24 mouse cellular contexts compared by ENCODE assay signal in genomic region chr3:69055871-69056270, GRCm38 (mm10). TPM values are rescaled to one million over a fixed set of nuclear protein-coding genes. Genes with fewer than 3 reads are reported as not detected.
DNase-seq lines count a peak whose midpoint lies in the region; ATAC-seq lines count a peak whose summit lies in the region.
"Had no signal": no experiment of that assay in that cellular context is flagged by ENCODE, and none has a peak within 500 bp of the region (broad histone marks: within the 10 kb centered on the region; RNA-seq: fewer than 3 reads in every experiment).

No protein-coding gene starts in this region.

- H3K4me3 ChIP-seq in heart, embryonic 11.5 days (ENCODE audit: low read depth, low read length) = no peak overlapping the region
- H3K4me3 ChIP-seq in liver, embryonic 13.5 days (replicated peaks) = no peak overlapping the region
- H3K4me3 ChIP-seq in liver, embryonic 16.5 days (ENCODE audit: low read depth, low read length) = no peak overlapping the region
- H3K4me3 ChIP-seq in forebrain, embryonic 11.5 days (ENCODE audit: low read depth, low read length) = no peak overlapping the region
- H3K4me3 ChIP-seq: forebrain, embryonic 13.5 days; hindbrain, embryonic 10.5 days; hindbrain, embryonic 13.5 days; intestine, embryonic 15.5 days had no signal

- H3K36me3 ChIP-seq in heart, embryonic 11.5 days (ENCODE audit: control insufficient read depth, insufficient read depth, low read length) = no peaks in the 10 kb centered on the region
- H3K36me3 ChIP-seq in liver, embryonic 13.5 days = no peaks in the 10 kb centered on the region
- H3K36me3 ChIP-seq in liver, embryonic 16.5 days (ENCODE audit: control insufficient read depth, insufficient read depth) = no peaks in the 10 kb centered on the region
- H3K36me3 ChIP-seq in forebrain, embryonic 11.5 days (ENCODE audit: control insufficient read depth, insufficient read depth, low read length) = no peaks in the 10 kb centered on the region
- H3K36me3 ChIP-seq: hindbrain, embryonic 10.5 days; hindbrain, embryonic 13.5 days; intestine, embryonic 15.5 days had no signal

- DNase-seq in cerebellum, postnatal 14 days = peak; percentile 25 to 49
- no peak for DNase-seq in cerebellum, postnatal 36 days
- no peak for DNase-seq in heart, postnatal 10 days
- no peak for DNase-seq in liver, embryonic 13.5 days
- no peak for DNase-seq in gastrocnemius, postnatal 10 days
- DNase-seq in forebrain, embryonic 11.5 days (ENCODE audit: low spot score) = no peak
- DNase-seq: adrenal gland, adult 8-10 months; adrenal gland, postnatal 25 days; B cell, adult 2 months; cerebellum, adult 18-20 months; cerebellum, adult 9-10 months; gastrocnemius, postnatal 14 days; heart, postnatal 36 days; kidney, adult 11 months had no signal

- H3K27ac ChIP-seq in heart, embryonic 11.5 days (ENCODE audit: low read depth, low read length) = peak overlapping the region; percentile 82
- peak overlapping the region; percentile 99 for H3K27ac ChIP-seq in liver, embryonic 13.5 days
- peak overlapping the region; percentile 100 for H3K27ac ChIP-seq in liver, embryonic 16.5 days (ENCODE audit: low read length)
- H3K27ac ChIP-seq in forebrain, embryonic 11.5 days (ENCODE audit: low read depth, low read length) = no peak overlapping the region
- H3K27ac ChIP-seq: forebrain, embryonic 13.5 days; hindbrain, embryonic 10.5 days; hindbrain, embryonic 13.5 days; intestine, embryonic 15.5 days had no signal

- H3K9ac ChIP-seq in heart, embryonic 11.5 days (ENCODE audit: low read depth, low read length) = no peak overlapping the region
- peak overlapping the region; percentile 69 for H3K9ac ChIP-seq in liver, embryonic 13.5 days
- peak overlapping the region; percentile 66 for H3K9ac ChIP-seq in liver, embryonic 16.5 days (ENCODE audit: low read depth, low read length)
- H3K9ac ChIP-seq in forebrain, embryonic 11.5 days (ENCODE audit: low read length) = no peak overlapping the region
- H3K9ac ChIP-seq: forebrain, embryonic 13.5 days; hindbrain, embryonic 13.5 days; intestine, embryonic 15.5 days had no signal

- intact Hi-C loops in heart, postnatal 10 days (cut with DNase I) = no loop called here

- H3K27me3 ChIP-seq in heart, embryonic 11.5 days (ENCODE audit: control insufficient read depth, insufficient read depth, low read length) = no peaks in the 10 kb centered on the region
- no peaks in the 10 kb centered on the region for H3K27me3 ChIP-seq in liver, embryonic 13.5 days
- H3K27me3 ChIP-seq in liver, embryonic 16.5 days (ENCODE audit: control insufficient read depth, insufficient read depth, low read depth, low read length) = no peaks in the 10 kb centered on the region
- no peaks in the 10 kb centered on the region for H3K27me3 ChIP-seq in forebrain, embryonic 11.5 days (ENCODE audit: control insufficient read depth, insufficient read depth, low read length)
- H3K27me3 ChIP-seq: CH12.LX; forebrain, embryonic 13.5 days; hindbrain, embryonic 13.5 days; intestine, embryonic 15.5 days had no signal

- ATAC-seq in heart, embryonic 11.5 days (replicated peaks; ENCODE audit: insufficient number of reproducible peaks, low FRiP score, low TSS enrichment) = no peak
- ATAC-seq in liver, embryonic 13.5 days (ENCODE audit: low read depth) = no peak
- no peak for ATAC-seq in liver, embryonic 16.5 days (ENCODE audit: low read depth)
- no peak for ATAC-seq in forebrain, embryonic 11.5 days (replicated peaks; ENCODE audit: low FRiP score)
- ATAC-seq: forebrain, embryonic 13.5 days; forebrain, embryonic 16.5 days; hindbrain, embryonic 16.5 days; intestine, embryonic 15.5 days had no signal

- 90% methylated on average over 3 of the region's 3 CpGs for WGBS in heart, embryonic 11.5 days (ENCODE audit: insufficient replicate concordance)
- 72% methylated on average over 3 of the region's 3 CpGs for WGBS in liver, embryonic 13.5 days (ENCODE audit: insufficient replicate concordance)
- 84% methylated on average over 3 of the region's 3 CpGs for WGBS in liver, embryonic 16.5 days (ENCODE audit: insufficient replicate concordance)
- 94% methylated on average over 3 of the region's 3 CpGs for WGBS in forebrain, embryonic 11.5 days

- H3K4me2 ChIP-seq in heart, embryonic 11.5 days = no peak overlapping the region
- peak overlapping the region; percentile 60 for H3K4me2 ChIP-seq in liver, embryonic 13.5 days
- peak overlapping the region; percentile 64 for H3K4me2 ChIP-seq in liver, embryonic 16.5 days (ENCODE audit: low read depth, low read length)
- H3K4me2 ChIP-seq in forebrain, embryonic 11.5 days (ENCODE audit: low read depth, low read length, severe bottlenecking) = no peak overlapping the region
- H3K4me2 ChIP-seq: forebrain, embryonic 13.5 days; hindbrain, embryonic 13.5 days; intestine, embryonic 15.5 days had no signal

- no peaks in the 10 kb centered on the region for H3K9me3 ChIP-seq in heart, embryonic 11.5 days (replicated peaks; ENCODE audit: control insufficient read depth, low read length)
- H3K9me3 ChIP-seq in liver, embryonic 13.5 days (replicated peaks) = no peaks in the 10 kb centered on the region
- H3K9me3 ChIP-seq in liver, embryonic 16.5 days (replicated peaks; ENCODE audit: control insufficient read depth, low read length) = no peaks in the 10 kb centered on the region
- H3K9me3 ChIP-seq in forebrain, embryonic 11.5 days (ENCODE audit: control insufficient read depth, low read length) = no peaks in the 10 kb centered on the region
- H3K9me3 ChIP-seq: forebrain, embryonic 13.5 days; G1E; hindbrain, embryonic 10.5 days; hindbrain, embryonic 13.5 days; intestine, embryonic 15.5 days had no signal

- no peaks in the 10 kb centered on the region for H3K4me1 ChIP-seq in heart, embryonic 11.5 days (ENCODE audit: control insufficient read depth, insufficient read depth, low read length)
- peaks cover 67% of the 10 kb centered on the region for H3K4me1 ChIP-seq in liver, embryonic 13.5 days (replicated peaks)
- peaks cover 45% of the 10 kb centered on the region for H3K4me1 ChIP-seq in liver, embryonic 16.5 days (ENCODE audit: control insufficient read depth, low read depth, low read length)
- H3K4me1 ChIP-seq in forebrain, embryonic 11.5 days (replicated peaks; ENCODE audit: control insufficient read depth, insufficient read depth, low read length) = no peaks in the 10 kb centered on the region
- H3K4me1 ChIP-seq: forebrain, embryonic 13.5 days; hindbrain, embryonic 10.5 days; hindbrain, embryonic 13.5 days; intestine, embryonic 15.5 days had no signal

RNA-seq across cellular contexts. Expression of gene Trim59, which starts 11.3 kb away (rescaled TPM):
- 104 and 110 TPM in 2 replicates for polyA plus RNA-seq in heart, embryonic 11.5 days (2014; fragmentation: Nextera tagmentation; extraction: Ambion mirVana)
- total RNA-seq in heart, postnatal 10 days (2021) = 10 to 100 TPM; 16.0 to 16.7 TPM
- polyA plus RNA-seq in liver, embryonic 13.5 days (2015; fragmentation: Nextera tagmentation; extraction: Ambion mirVana) = 135 and 164 TPM in 2 replicates
- 143 and 145 TPM in 2 replicates for polyA plus RNA-seq in liver, embryonic 16.5 days (2015; fragmentation: Nextera tagmentation; extraction: Ambion mirVana)
- 10 to 100 TPM in 1 of 2 experiments, 1 to 10 TPM in 1; 7.8 to 12.1 TPM for total RNA-seq in gastrocnemius, postnatal 10 days (2021)
- polyA plus RNA-seq in forebrain, embryonic 11.5 days (2014; fragmentation: Nextera tagmentation; extraction: Ambion mirVana) = 223 and 243 TPM in 2 replicates

RNA-seq across cellular contexts. Expression of gene Smc4, which starts 51.3 kb away (rescaled TPM):
- 165 and 180 TPM in 2 replicates for polyA plus RNA-seq in heart, embryonic 11.5 days (2014; fragmentation: Nextera tagmentation; extraction: Ambion mirVana)
- 10 to 100 TPM; 39.7 to 45.7 TPM for total RNA-seq in heart, postnatal 10 days (2021)
- polyA plus RNA-seq in liver, embryonic 13.5 days (2015; fragmentation: Nextera tagmentation; extraction: Ambion mirVana) = 166 and 219 TPM in 2 replicates
- 124 and 131 TPM in 2 replicates for polyA plus RNA-seq in liver, embryonic 16.5 days (2015; fragmentation: Nextera tagmentation; extraction: Ambion mirVana)
- total RNA-seq in gastrocnemius, postnatal 10 days (2021) = 10 to 100 TPM; 24.1 to 33.2 TPM
- 231 and 258 TPM in 2 replicates for polyA plus RNA-seq in forebrain, embryonic 11.5 days (2014; fragmentation: Nextera tagmentation; extraction: Ambion mirVana)

RNA-seq across cellular contexts. Expression of gene Ift80, which starts 51.5 kb away (rescaled TPM):
- polyA plus RNA-seq in heart, embryonic 11.5 days (2014; fragmentation: Nextera tagmentation; extraction: Ambion mirVana) = 8.3 and 9.5 TPM in 2 replicates
- 1 to 10 TPM; 7.2 to 9.0 TPM for total RNA-seq in heart, postnatal 10 days (2021)
- polyA plus RNA-seq in liver, embryonic 13.5 days (2015; fragmentation: Nextera tagmentation; extraction: Ambion mirVana) = 5.9 and 7.1 TPM in 2 replicates
- polyA plus RNA-seq in liver, embryonic 16.5 days (2015; fragmentation: Nextera tagmentation; extraction: Ambion mirVana) = 6.6 and 7.4 TPM in 2 replicates
- total RNA-seq in gastrocnemius, postnatal 10 days (2021) = 1 to 10 TPM; 4.9 to 7.4 TPM
- polyA plus RNA-seq in forebrain, embryonic 11.5 days (2014; fragmentation: Nextera tagmentation; extraction: Ambion mirVana) = 19.6 and 24.0 TPM in 2 replicates

Comparison
In these comparisons a context has a peak if more than half of its experiments do, and no peak if none do; other contexts are left out.
1. DNase-seq: peak in cerebellum, postnatal 14 days (2 of 2); none in cerebellum, postnatal 36 days (0 of 2), heart, postnatal 10 days (0 of 2), liver, embryonic 13.5 days (single experiment), gastrocnemius, postnatal 10 days (single experiment) and forebrain, embryonic 11.5 days (single experiment).
2. H3K4me2 ChIP-seq: peak in liver, embryonic 13.5 days (single experiment) and liver, embryonic 16.5 days (single experiment); none in heart, embryonic 11.5 days (single experiment) and forebrain, embryonic 11.5 days (single experiment).
3. H3K9ac ChIP-seq: peak in liver, embryonic 13.5 days (single experiment) and liver, embryonic 16.5 days (single experiment); none in heart, embryonic 11.5 days (single experiment) and forebrain, embryonic 11.5 days (single experiment).